Mouse (Mus musculus) forebrain, embryonic 15.5 days (tissue): Measurements from ENCODE around the gene Paf1. TPM values are rescaled to one million over a fixed set of nuclear protein-coding genes. Genes with fewer than 3 reads are reported as not detected.

Source experiments
- ATAC-seq: fragments of 200-750 bp; cut with Nextera tagmentation; replicated peaks from 2 replicates; pipeline ENCODE4 v1.8.0; 2017; ENCODE audit warnings: mild to moderate bottlenecking, moderate TSS enrichment, moderate library complexity
- H3K27ac ChIP-seq: fragments of 300-500 bp; sonication (generic); replicated peaks from 2 replicates; pipeline ENCODE4 v1.5.1; 2015; ENCODE audit warnings: mild to moderate bottlenecking, inconsistent platforms
- H3K27me3 ChIP-seq: fragments of 300-500 bp; sonication (generic); 2 replicates; pipeline ENCODE4 v1.6.1; 2015; ENCODE audit warnings: inconsistent platforms
- H3K36me3 ChIP-seq: fragments of 300-500 bp; sonication (generic); 2 replicates; pipeline ENCODE4 v1.6.1; 2015; ENCODE audit warnings: mild to moderate bottlenecking, inconsistent platforms
- H3K4me1 ChIP-seq: fragments of 300-500 bp; sonication (generic); 2 replicates; pipeline ENCODE4 v1.6.1; 2015; ENCODE audit warnings: inconsistent platforms
- H3K4me2 ChIP-seq: fragments of 300-500 bp; sonication (generic); replicated peaks from 2 replicates; pipeline ENCODE4 v1.6.1; 2015; ENCODE audit warnings: mild to moderate bottlenecking, inconsistent platforms
- H3K4me3 ChIP-seq: fragments of 300-500 bp; sonication (generic); 2 replicates; pipeline ENCODE4 v1.5.1; 2015; ENCODE audit warnings: mild to moderate bottlenecking, inconsistent platforms
- H3K9ac ChIP-seq: fragments of 300-500 bp; sonication (generic); replicated peaks from 2 replicates; pipeline ENCODE4 v1.6.1; 2015; ENCODE audit warnings: mild to moderate bottlenecking, inconsistent platforms
- H3K9me3 ChIP-seq: fragments of 300-500 bp; sonication (generic); 2 replicates; pipeline ENCODE4 v1.6.1; 2016; ENCODE audit warnings: inconsistent platforms
- WGBS: fragments of 180-500 bp; shearing (Covaris S2); methylation state at CpG from one replicate; pipeline ENCODE4 v1.1.7; 2015; ENCODE audit warnings: mixed read lengths; 5-methylcytosine and 5-hydroxymethylcytosine counted together
- polyA plus RNA-seq: library from polyadenylated mRNA; unstranded; fragments of >200 nt; fragmentation: Nextera tagmentation; extraction: Ambion mirVana; gene quantifications from 2 replicates; pipeline ENCODE4 v1.2.1, GENCODE M21; 2015

The Paf1 gene
- polyA plus RNA-seq, 1 experiment from 2014 or later: 106 TPM

DNA sequence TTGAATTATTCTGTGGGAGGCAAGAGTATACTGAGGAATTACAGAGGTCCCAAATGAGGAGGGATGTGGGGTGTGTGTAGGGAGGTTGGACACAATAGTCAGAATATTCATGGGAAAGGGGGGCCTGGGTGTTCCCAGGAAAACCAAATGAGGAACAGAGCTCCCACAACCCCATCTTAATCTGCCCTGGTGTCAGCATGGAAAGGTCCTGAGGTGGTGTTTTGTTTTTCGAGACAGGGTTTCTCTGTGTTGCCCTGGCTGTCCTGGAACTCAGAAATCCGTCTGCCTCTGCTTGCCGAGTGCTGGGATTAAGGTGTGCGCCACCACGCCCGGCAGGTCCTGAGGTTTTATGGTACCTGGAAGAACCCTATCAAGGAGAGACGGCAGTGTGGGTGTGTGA is 34.3 kb upstream of the Paf1 start:
- Histone ChIP-seq H3K27me3 (no peaks in the 10 kb centered on the region), H3K4me1 (peaks cover 4% of the 10 kb centered on the region; the same call in 1 of the 2 replicates), H3K36me3 (peaks cover 53% of the 10 kb centered on the region), H3K9ac (no peak overlapping the region), H3K4me3 (no peak overlapping the region), H3K27ac (no peak overlapping the region; the same call in 1 of the 2 replicates), H3K4me2 (no peak overlapping the region), H3K9me3 (no peaks in the 10 kb centered on the region)
- WGBS: 45% methylated on average over 7 of the region's 7 CpGs
- ATAC-seq: no peak

DNA sequence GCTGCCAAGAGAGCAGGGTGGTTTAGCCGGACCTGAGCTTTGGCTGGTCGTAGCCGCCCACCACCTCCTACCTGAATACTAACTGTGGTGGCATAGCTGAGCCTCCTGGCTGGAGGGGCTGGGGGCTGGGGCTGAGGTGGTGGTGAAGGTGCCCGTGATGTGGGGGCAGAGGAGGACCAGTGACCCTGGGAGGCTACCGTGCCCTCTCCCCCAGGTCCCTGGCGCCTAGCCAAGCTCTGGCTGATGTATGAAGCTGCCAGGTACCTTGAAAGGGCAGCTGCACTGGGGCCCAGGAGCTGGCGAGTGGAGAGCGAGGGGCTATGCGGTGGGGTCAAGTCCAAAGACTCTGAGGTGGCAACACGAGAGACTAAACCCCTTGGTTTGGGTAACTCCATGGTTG is 32.9 kb upstream of the Paf1 start:
- ATAC-seq: no peak
- no peak overlapping the region for H3K9ac ChIP-seq
- WGBS: 92% methylated on average over 10 of the region's 10 CpGs
- H3K9me3 ChIP-seq: no peaks in the 10 kb centered on the region
- no peak overlapping the region for H3K4me2 ChIP-seq
- no peak overlapping the region for H3K27ac ChIP-seq
- no peaks in the 10 kb centered on the region for H3K27me3 ChIP-seq
- no peak overlapping the region for H3K4me3 ChIP-seq
- peaks cover 4% of the 10 kb centered on the region; the same call in 1 of the 2 replicates for H3K4me1 ChIP-seq
- peaks cover 53% of the 10 kb centered on the region for H3K36me3 ChIP-seq

DNA sequence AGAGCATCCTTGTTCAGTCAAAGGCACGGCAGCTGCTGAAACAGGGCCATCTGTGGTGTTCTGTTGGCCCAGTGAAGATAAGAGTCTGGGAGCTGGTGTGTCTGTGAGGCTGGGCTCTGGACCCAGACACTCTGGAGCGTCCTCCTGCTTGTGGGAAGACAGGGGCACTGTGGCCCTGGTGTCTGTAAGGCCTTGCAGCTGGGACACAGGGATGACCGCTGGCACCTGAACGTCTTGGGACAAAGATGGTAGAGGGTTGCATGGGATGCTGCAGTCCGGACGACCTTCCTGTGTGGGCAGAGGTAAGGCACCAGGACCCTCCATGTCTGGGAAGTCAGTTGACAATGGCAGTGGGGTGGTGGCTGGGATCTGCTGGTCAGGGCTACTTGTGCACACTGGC is 32.5 kb upstream of the Paf1 start:
- no peak overlapping the region for H3K27ac ChIP-seq
- WGBS: 90% methylated on average over 6 of the region's 6 CpGs
- H3K9me3 ChIP-seq: no peaks in the 10 kb centered on the region
- no peak for ATAC-seq
- no peak overlapping the region for H3K4me3 ChIP-seq
- H3K9ac ChIP-seq: no peak overlapping the region
- peaks cover 4% of the 10 kb centered on the region; the same call in 1 of the 2 replicates for H3K4me1 ChIP-seq
- H3K36me3 ChIP-seq: peaks cover 55% of the 10 kb centered on the region
- no peak overlapping the region for H3K4me2 ChIP-seq
- no peaks in the 10 kb centered on the region for H3K27me3 ChIP-seq

- ATAC-seq: no peak
- peaks cover 4% of the 10 kb centered on the region; the same call in 1 of the 2 replicates for H3K4me1 ChIP-seq
- no peaks in the 10 kb centered on the region for H3K9me3 ChIP-seq
- H3K4me2 ChIP-seq: no peak overlapping the region
- H3K27me3 ChIP-seq: no peaks in the 10 kb centered on the region
- H3K36me3 ChIP-seq: peaks cover 57% of the 10 kb centered on the region
- no peak overlapping the region for H3K4me3 ChIP-seq
- WGBS: 96% methylated on average over 20 of the region's 20 CpGs
- H3K9ac ChIP-seq: no peak overlapping the region
- no peak overlapping the region for H3K27ac ChIP-seq
Measured at GRCm38 (mm10) chr7:28361647-28362341, 31.0 kb upstream of the Paf1 start.

- no peak overlapping the region for H3K27ac ChIP-seq
- no peak for ATAC-seq
- no peak overlapping the region for H3K4me3 ChIP-seq
- H3K9ac ChIP-seq: no peak overlapping the region
- peaks cover 4% of the 10 kb centered on the region; the same call in 1 of the 2 replicates for H3K4me1 ChIP-seq
- no peaks in the 10 kb centered on the region for H3K27me3 ChIP-seq
- peaks cover 65% of the 10 kb centered on the region for H3K36me3 ChIP-seq
- 91% methylated on average over 16 of the region's 16 CpGs for WGBS
- H3K4me2 ChIP-seq: no peak overlapping the region
- no peaks in the 10 kb centered on the region for H3K9me3 ChIP-seq
Measured at GRCm38 (mm10) chr7:28362441-28363060, 30.2 kb upstream of the Paf1 start.

DNA sequence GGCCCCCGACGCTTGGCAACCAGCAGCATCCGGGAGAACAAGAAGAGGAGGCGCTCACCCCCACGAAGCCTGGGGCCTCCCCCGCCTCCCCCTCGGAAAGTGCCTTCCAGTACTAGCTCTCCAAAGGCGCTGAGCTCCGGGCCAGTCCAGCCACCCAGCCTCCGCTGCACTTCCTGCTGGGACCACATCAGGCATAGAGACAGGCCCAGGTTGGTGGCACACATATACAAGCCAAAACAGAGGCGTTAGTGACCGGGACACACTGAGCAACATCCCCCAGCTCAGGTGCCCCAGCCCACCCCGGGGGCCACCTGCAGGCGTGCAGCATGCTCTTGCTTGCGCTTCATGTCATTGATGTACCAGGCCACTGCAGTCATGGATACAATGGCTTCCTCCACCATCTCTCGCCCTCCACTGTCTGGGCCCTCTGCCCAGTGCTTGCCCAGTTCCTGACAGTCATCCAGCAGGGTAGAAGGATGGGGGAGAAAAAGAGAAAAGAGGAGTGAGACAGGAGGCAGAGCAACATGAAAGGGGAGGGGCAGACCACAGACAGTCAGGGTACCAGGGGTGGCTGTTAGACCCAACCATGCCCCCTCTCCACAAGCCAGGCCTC is 25.0 kb upstream of the Paf1 start:
- Histone ChIP-seq H3K27ac (no peak overlapping the region), H3K9me3 (no peaks in the 10 kb centered on the region), H3K36me3 (peaks cover 51% of the 10 kb centered on the region), H3K4me2 (no peak overlapping the region), H3K4me1 (peaks cover 27% of the 10 kb centered on the region), H3K4me3 (no peak overlapping the region), H3K9ac (0 out of 2 replicates have a peak overlapping the region, but pooled peaks have one; percentile 7), H3K27me3 (no peaks in the 10 kb centered on the region)
- ATAC-seq: no peak
- WGBS: 90% methylated on average over 16 of the region's 16 CpGs

GRCm38 (mm10) chr7:28368276-28368920 is 24.4 kb upstream of the Paf1 start:
- Histone ChIP-seq H3K4me3 (no peak overlapping the region), H3K9ac (no peak overlapping the region), H3K27me3 (no peaks in the 10 kb centered on the region), H3K36me3 (peaks cover 49% of the 10 kb centered on the region), H3K4me1 (peaks cover 31% of the 10 kb centered on the region), H3K4me2 (no peak overlapping the region), H3K9me3 (no peaks in the 10 kb centered on the region), H3K27ac (no peak overlapping the region)
- WGBS: 96% methylated on average over 16 of the region's 16 CpGs
- no peak for ATAC-seq

DNA sequence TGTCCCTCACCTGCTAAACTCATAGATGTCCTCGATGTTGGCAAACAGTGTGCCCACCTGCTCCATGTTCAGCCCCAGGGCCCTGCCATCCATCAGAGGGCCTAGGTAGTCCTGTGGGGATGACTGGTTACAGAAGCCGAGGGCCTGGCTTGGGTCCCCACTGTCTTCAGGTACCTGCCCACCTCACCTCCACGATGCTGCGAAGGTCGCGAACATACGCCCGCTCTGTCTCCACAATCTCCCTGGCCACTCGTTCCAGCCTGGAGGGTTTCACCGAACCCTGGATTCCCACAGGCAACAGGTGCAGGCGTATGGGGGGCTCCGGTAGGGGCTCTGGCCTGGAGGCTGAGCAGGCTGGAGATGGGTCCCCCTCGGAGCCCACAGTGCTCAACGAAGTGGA is 22.7 kb upstream of the Paf1 start:
- Histone ChIP-seq H3K27ac (no peak overlapping the region), H3K4me1 (peaks cover 37% of the 10 kb centered on the region), H3K9ac (0 out of 2 replicates have a peak overlapping the region, but pooled peaks have one; percentile 74), H3K4me2 (peak overlapping the region; percentile 79), H3K9me3 (no peaks in the 10 kb centered on the region), H3K4me3 (peak overlapping the region; percentile 80), H3K27me3 (no peaks in the 10 kb centered on the region), H3K36me3 (peaks cover 33% of the 10 kb centered on the region)
- WGBS: 94% methylated on average over 14 of the region's 14 CpGs
- ATAC-seq: no peak

DNA sequence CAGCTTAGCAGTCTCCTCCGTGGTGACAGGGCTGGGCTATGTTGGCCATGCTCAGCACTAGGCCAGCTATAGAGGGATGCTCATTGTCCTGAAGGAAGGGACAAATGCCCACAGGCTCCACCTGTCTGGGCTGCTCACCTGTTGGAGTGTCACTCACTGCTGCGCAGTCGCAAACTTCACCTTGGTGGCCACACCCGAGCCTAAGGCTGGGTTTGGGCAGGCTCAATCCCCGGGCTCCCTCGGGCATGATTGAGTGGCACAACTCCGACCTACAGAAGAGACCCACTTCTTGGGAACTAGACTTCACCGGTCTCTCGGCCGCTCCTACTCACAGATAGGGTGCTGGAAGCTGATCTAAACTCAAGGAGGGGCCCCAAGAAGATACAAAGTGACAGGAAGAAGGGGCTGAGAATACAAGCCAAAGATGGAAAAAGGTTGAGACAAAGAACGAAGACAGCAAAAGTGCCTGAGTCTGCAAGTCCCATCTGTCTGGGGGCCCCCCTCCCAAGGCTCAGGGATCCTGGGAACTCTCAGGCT is 21.7 kb upstream of the Paf1 start:
- ATAC-seq: no peak
- Histone ChIP-seq H3K4me1 (peaks cover 43% of the 10 kb centered on the region), H3K27me3 (no peaks in the 10 kb centered on the region), H3K36me3 (peaks cover 30% of the 10 kb centered on the region), H3K4me3 (peak overlapping the region; percentile 80), H3K9me3 (no peaks in the 10 kb centered on the region), H3K27ac (peak overlapping the region; percentile 90), H3K4me2 (peak overlapping the region; percentile 79), H3K9ac (peak overlapping the region; percentile 74)
- 7% methylated on average over 11 of the region's 11 CpGs for WGBS

DNA sequence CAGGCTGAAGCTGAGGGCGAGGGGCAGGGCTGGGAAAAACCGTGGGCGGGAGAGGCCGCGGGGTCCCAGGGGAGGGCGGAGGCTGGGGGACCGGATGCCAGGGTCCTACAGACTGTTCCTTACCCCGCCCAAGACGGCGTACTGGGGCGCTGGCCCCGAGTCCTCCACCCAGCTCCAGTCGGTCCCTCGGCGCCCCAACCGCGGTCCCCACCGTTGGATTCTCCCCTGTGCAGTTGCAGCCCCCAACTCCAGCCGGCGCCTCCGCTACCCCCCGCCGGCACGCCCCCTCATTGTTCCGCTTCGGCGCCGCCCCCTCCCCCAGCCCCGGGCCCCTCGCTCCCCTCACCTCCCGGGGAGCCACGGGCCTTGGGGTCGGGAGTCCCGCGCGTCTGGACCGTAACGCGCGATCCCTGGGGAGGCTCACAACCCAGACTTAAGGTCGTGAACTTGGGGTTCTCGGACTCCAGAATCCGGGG is 21.2 kb upstream of the Paf1 start:
- Histone ChIP-seq H3K36me3 (peaks cover 27% of the 10 kb centered on the region), H3K4me3 (peak overlapping the region; percentile 80), H3K9me3 (no peaks in the 10 kb centered on the region), H3K4me1 (peaks cover 48% of the 10 kb centered on the region), H3K27me3 (no peaks in the 10 kb centered on the region), H3K4me2 (peak overlapping the region; percentile 79), H3K27ac (peak overlapping the region; percentile 90), H3K9ac (peak overlapping the region; percentile 74)
- WGBS: under 1% methylated on average over 42 of the region's 43 CpGs
- ATAC-seq: no peak; the same call in 1 of the 2 replicates

DNA sequence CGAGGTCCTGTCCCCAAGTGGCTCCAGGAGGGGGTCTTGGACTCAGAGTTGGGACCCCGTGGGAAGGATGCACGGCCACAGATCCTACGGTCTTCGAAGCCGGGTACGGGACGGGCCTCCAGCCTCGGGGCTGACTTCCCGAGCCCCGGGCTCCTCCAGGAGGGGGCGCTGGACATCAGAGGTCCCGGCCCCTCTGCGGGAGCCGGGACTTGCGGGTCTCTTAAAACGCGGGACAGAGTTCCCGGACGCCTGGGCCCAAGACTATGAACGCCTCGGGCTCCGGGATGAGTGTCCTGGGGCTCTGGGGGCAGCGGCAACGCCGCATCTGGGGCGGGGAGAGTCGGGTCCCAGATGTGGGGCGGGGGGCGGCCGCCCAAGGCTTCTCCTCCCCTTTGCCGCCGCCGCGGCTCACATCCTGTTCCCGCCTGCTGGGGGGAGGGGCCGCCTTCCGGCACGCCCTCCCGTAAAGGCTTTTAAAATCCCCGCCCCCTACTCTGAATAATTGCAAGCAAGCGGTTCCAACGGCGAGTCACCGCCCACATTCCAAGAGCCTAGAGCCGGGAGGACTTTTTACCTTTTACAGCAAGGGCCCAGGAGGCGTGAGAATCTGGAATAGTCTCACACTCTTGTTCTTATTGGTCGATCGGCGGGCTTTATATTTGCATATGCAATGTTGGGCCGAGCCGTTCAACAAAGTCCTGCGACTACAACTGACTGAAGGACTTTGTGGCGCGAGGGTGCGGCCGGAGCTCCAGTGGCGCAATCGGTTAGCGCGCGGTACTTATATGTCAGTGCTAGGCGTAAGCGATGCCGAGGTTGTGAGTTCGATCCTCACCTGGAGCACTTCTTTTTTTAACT is 20.3 kb upstream of the Paf1 start, which contains the start of gene Plekhg2:
Gene Plekhg2 (minus strand): TSS at position 349 of the 858 bp plus-strand sequence.
- peak within 1 kb of the TSS; percentile 90 for H3K27ac ChIP-seq
- peaks cover 53% of the 10 kb centered on the region for H3K4me1 ChIP-seq
- WGBS: under 1% methylated on average over 62 of the region's 66 CpGs
- H3K27me3 ChIP-seq: no peaks in the 10 kb centered on the region
- H3K36me3 ChIP-seq: peaks cover 18% of the 10 kb centered on the region; the same call in 1 of the 2 replicates
- peak within 1 kb of the TSS; percentile 74 for H3K9ac ChIP-seq
- H3K4me3 ChIP-seq: peak within 1 kb of the TSS; percentile 80
- peak; percentile 85 for ATAC-seq
- H3K9me3 ChIP-seq: no peaks in the 10 kb centered on the region
- peak within 1 kb of the TSS; percentile 79 for H3K4me2 ChIP-seq
